Mouse (Mus musculus) thymus, adult 2 months (tissue): Measurements from ENCODE around the gene D330020A13Rik. TPM values are rescaled to one million over a fixed set of nuclear protein-coding genes. Genes with fewer than 3 reads are reported as not detected.

Experiments used
- DNase-seq: peaks from one replicate; pipeline ENCODE4 v3.0.0; 2021
- H3K27ac ChIP-seq: fragments of 200-500 bp; 2 replicates; pipeline ENCODE4 v1.5.1; 2012; ENCODE audit warnings: low read length, control low read depth; ENCODE audit not compliant: control insufficient read depth, insufficient read depth
- H3K27me3 ChIP-seq: fragments of 200-500 bp; 2 replicates; pipeline ENCODE4 v1.6.1; 2012; ENCODE audit warnings: mild to moderate bottlenecking, low read length, moderate library complexity, mixed read lengths; ENCODE audit not compliant: control insufficient read depth, insufficient read depth
- H3K36me3 ChIP-seq: fragments of 200-500 bp; 2 replicates; pipeline ENCODE4 v1.6.1; 2012; ENCODE audit warnings: mild to moderate bottlenecking, low read length, moderate library complexity; ENCODE audit not compliant: control insufficient read depth, insufficient read depth
- H3K4me1 ChIP-seq: fragments of 200-500 bp; replicated peaks from 2 replicates; pipeline ENCODE4 v1.6.1; 2012; ENCODE audit warnings: low read length; ENCODE audit not compliant: control insufficient read depth, insufficient read depth
- H3K4me3 ChIP-seq: fragments of 200-500 bp; 2 replicates; pipeline ENCODE4 v1.5.1; 2012; ENCODE audit warnings: mild to moderate bottlenecking, low read length, control low read depth, moderate library complexity; ENCODE audit not compliant: control insufficient read depth, insufficient read depth
- CTCF ChIP-seq: fragments of 200-500 bp; IDR thresholded peaks from 2 replicates; pipeline ENCODE4 v1.5.1; 2012; ENCODE audit warnings: mild to moderate bottlenecking, control low read depth, low read length, moderate library complexity, borderline replicate concordance; ENCODE audit not compliant: control insufficient read depth, poor library complexity, insufficient read depth; ENCODE audit errors: extremely low read depth
- POLR2A ChIP-seq: fragments of 200-500 bp; IDR thresholded peaks from 2 replicates; pipeline ENCODE4 v1.6.1; 2012; ENCODE audit warnings: mild to moderate bottlenecking, low read length, control low read depth, moderate library complexity; ENCODE audit not compliant: control insufficient read depth, poor library complexity, insufficient read depth; ENCODE audit errors: extremely low read depth
- WGBS: fragments of 180-500 bp; shearing (Covaris S2); methylation state at CpG from one replicate; pipeline ENCODE4 v1.1.7; 2018; 5-methylcytosine and 5-hydroxymethylcytosine counted together
- polyA plus RNA-seq: library from polyadenylated mRNA; depleted of rRNA; stranded (reverse); fragments of >200 nt; gene quantifications from 2 replicates; pipeline ENCODE4 v1.2.3, GENCODE M21; 2012; rRNA removed

Gene D330020A13Rik
- polyA plus RNA-seq = not detected in 2 replicates

- Histone ChIP-seq H3K4me1 (peaks cover 11% of the 10 kb centered on the region), H3K27ac (no peak within 1 kb of the TSS), H3K36me3 (no peaks in the 10 kb centered on the region), H3K4me3 (peak within 1 kb of the TSS; percentile 28), H3K27me3 (peaks cover 2% of the 10 kb centered on the region; the same call in 1 of the 2 replicates)
- TF ChIP-seq POLR2A = no peak
- no peak for TF ChIP-seq CTCF
- peak; percentile 47 for DNase-seq
- WGBS = under 1% methylated on average over 79 of the region's 79 CpGs
Measured at GRCm38 (mm10) chr6:120294056-120294784, at the start of gene D330020A13Rik, which contains the start of gene B4galnt3. D330020A13Rik (plus strand) TSS chr6:120294364. B4galnt3 (minus strand) TSS chr6:120294559.

GRCm38 (mm10) chr6:120246676-120247075 lies 47.5 kb upstream of the D330020A13Rik start:
- Histone ChIP-seq H3K36me3 (no peaks in the 10 kb centered on the region), H3K4me1 (no peaks in the 10 kb centered on the region), H3K4me3 (no peak overlapping the region), H3K27ac (no peak overlapping the region), H3K27me3 (no peaks in the 10 kb centered on the region)
- TF ChIP-seq CTCF (no peak), POLR2A (no peak)
- WGBS = 80% methylated on average over 5 of the region's 5 CpGs
- no peak for DNase-seq

GRCm38 (mm10) chr6:120249831-120250230 lies 44.3 kb upstream of the D330020A13Rik start:
- Histone ChIP-seq H3K36me3 (no peaks in the 10 kb centered on the region), H3K4me1 (no peaks in the 10 kb centered on the region), H3K4me3 (no peak overlapping the region), H3K27me3 (no peaks in the 10 kb centered on the region), H3K27ac (no peak overlapping the region)
- no peak for TF ChIP-seq CTCF
- no peak for TF ChIP-seq POLR2A
- WGBS = 89% methylated on average over 5 of the region's 5 CpGs
- DNase-seq = no peak

- H3K36me3 ChIP-seq = no peaks in the 10 kb centered on the region
- 80% methylated on average over 7 of the region's 7 CpGs for WGBS
- H3K4me3 ChIP-seq = no peak overlapping the region
- H3K27ac ChIP-seq = no peak overlapping the region
- peaks cover 6% of the 10 kb centered on the region for H3K4me1 ChIP-seq
- no peak for DNase-seq
- H3K27me3 ChIP-seq = no peaks in the 10 kb centered on the region
- TF ChIP-seq POLR2A (no peak), CTCF (no peak)
Measured at GRCm38 (mm10) chr6:120251010-120251409, 43.2 kb upstream of the D330020A13Rik start.

GRCm38 (mm10) chr6:120252741-120253140 lies 41.4 kb upstream of the D330020A13Rik start:
- DNase-seq = no peak
- Histone ChIP-seq H3K36me3 (no peaks in the 10 kb centered on the region), H3K4me3 (no peak overlapping the region), H3K4me1 (peaks cover 9% of the 10 kb centered on the region), H3K27ac (no peak overlapping the region), H3K27me3 (no peaks in the 10 kb centered on the region)
- no peak for TF ChIP-seq POLR2A
- no peak for TF ChIP-seq CTCF
- WGBS = 77% methylated on average over 2 of the region's 2 CpGs

GRCm38 (mm10) chr6:120254640-120255039 lies 39.5 kb upstream of the D330020A13Rik start:
- Histone ChIP-seq H3K36me3 (no peaks in the 10 kb centered on the region), H3K4me1 (peaks cover 9% of the 10 kb centered on the region), H3K27ac (no peak overlapping the region), H3K27me3 (no peaks in the 10 kb centered on the region), H3K4me3 (no peak overlapping the region)
- WGBS = 90% methylated on average over 4 of the region's 4 CpGs
- DNase-seq = no peak
- TF ChIP-seq POLR2A (no peak), CTCF (no peak)
